Mouse (Mus musculus): ENCODE results near the gene Gpatch1.
"Not testable (repeated sequence)": the region's sequence is repeated elsewhere in the genome, so short reads cannot be mapped to it uniquely, and the experiment has no call there.

Gene Gpatch1

GRCm38 (mm10) chr7:35322732-35323420, 4.6 kb upstream of the Gpatch1 start:
- DNase-seq, result no peak

GRCm38 (mm10) chr7:35322161-35322560, 3.9 kb upstream of the Gpatch1 start:
- DNase-seq, result no peak

GRCm38 (mm10) chr7:35319755-35320154, 1.5 kb upstream of the Gpatch1 start:
- DNase-seq, result no peak

GRCm38 (mm10) chr7:35319221-35319620, 981 bp upstream of the Gpatch1 start:
- DNase-seq, result not testable (repeated sequence)

- no peak for DNase-seq
These were observed 4.1 kb downstream of the Gpatch1 start for GRCm38 (mm10) chr7:35314156-35314555.

GRCm38 (mm10) chr7:35311214-35311613, 7.0 kb downstream of the Gpatch1 start:
- no peak for DNase-seq

- no peak for DNase-seq
These were observed 17.4 kb downstream of the Gpatch1 start for GRCm38 (mm10) chr7:35300792-35301191.

- peak; percentile 35 for DNase-seq
These were observed 18.6 kb downstream of the Gpatch1 start for GRCm38 (mm10) chr7:35299656-35300055.

- no peak for DNase-seq
These were observed 20.4 kb downstream of the Gpatch1 start for GRCm38 (mm10) chr7:35297886-35298285.

GRCm38 (mm10) chr7:35295631-35296030, 22.6 kb downstream of the Gpatch1 start:
- DNase-seq, result no peak

GRCm38 (mm10) chr7:35293464-35293863, 24.8 kb downstream of the Gpatch1 start:
- no peak for DNase-seq

- no peak for DNase-seq
These were observed 39.3 kb downstream of the Gpatch1 start for GRCm38 (mm10) chr7:35278933-35279332.

- no peak for DNase-seq
These were observed 40.8 kb downstream of the Gpatch1 start for GRCm38 (mm10) chr7:35277433-35277832.

GRCm38 (mm10) chr7:35269443-35270024, 48.7 kb downstream of the Gpatch1 start:
- peak; percentile 45 for DNase-seq

GRCm38 (mm10) chr7:35267841-35268240, 50.4 kb downstream of the Gpatch1 start:
- DNase-seq, result peak; percentile 7

- no peak for DNase-seq
These were observed 51.6 kb downstream of the Gpatch1 start for GRCm38 (mm10) chr7:35266666-35267065.

GRCm38 (mm10) chr7:35264746-35265145, 53.5 kb downstream of the Gpatch1 start:
- DNase-seq, result peak; percentile 33

- no peak for DNase-seq
These were observed 54.4 kb downstream of the Gpatch1 start for GRCm38 (mm10) chr7:35263595-35264489.

GRCm38 (mm10) chr7:35259384-35259783, 58.9 kb downstream of the Gpatch1 start:
- no peak for DNase-seq

- DNase-seq, result no peak
These were observed 59.9 kb downstream of the Gpatch1 start for GRCm38 (mm10) chr7:35258294-35258693.

GRCm38 (mm10) chr7:35252041-35252558, 66.1 kb downstream of the Gpatch1 start:
- peak; percentile 26 for DNase-seq

GRCm38 (mm10) chr7:35237935-35238334, 80.3 kb downstream of the Gpatch1 start:
- DNase-seq, result not testable (repeated sequence)

GRCm38 (mm10) chr7:35235308-35235707, 82.9 kb downstream of the Gpatch1 start:
- DNase-seq, result peak; percentile 50

All from kidney, adult 11 months (tissue).